Mouse (Mus musculus) cerebellum, adult 2 months (tissue): ENCODE measurements around the gene Gm49403.
A peak's percentile ranks its signal among the peaks of the same experiment; 100 is the strongest.

Source experiments
- CTCF ChIP-seq: fragments of 200-500 bp; IDR thresholded peaks from 2 replicates; pipeline ENCODE4 v1.5.1; 2011; ENCODE audit warnings: low read depth, mild to moderate bottlenecking, control low read depth, low read length, moderate library complexity, borderline replicate concordance; ENCODE audit not compliant: insufficient read depth
- POLR2A ChIP-seq: fragments of 200-500 bp; IDR thresholded peaks from 2 replicates; pipeline ENCODE4 v1.6.1; 2011; ENCODE audit warnings: low read length, control low read depth, borderline replicate concordance; ENCODE audit not compliant: insufficient read depth

DNA sequence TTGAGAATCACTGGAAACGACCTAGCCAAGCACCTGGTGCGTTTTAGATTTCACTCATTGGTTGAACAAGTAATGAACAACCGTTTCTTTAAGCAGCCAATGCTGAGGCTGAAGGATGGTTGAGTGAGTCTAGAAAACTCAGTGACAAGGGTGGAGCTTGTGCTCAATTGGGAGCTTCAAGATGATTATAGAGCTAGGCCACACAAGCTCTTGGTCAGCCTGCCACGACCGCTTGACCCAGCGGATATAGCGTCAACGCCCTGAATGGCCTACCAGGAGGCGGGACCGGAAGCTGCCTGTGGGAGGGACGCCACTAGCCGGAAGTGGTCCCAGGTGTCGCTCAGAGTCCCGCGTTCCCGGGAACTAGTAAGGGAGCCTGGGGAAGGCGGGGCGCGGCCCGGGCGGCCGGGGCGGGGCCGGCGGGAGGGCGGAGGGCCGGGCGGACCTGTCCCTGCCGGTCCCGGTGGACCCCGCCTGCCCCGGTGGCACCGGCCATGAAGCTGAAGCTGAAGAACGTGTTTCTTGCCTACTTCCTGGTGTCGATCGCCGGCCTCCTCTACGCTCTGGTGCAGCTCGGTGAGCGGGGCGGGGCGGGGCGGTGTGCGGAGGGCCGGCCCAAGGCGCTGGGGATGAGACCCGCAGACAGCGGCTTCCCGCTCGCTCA is 36.5 kb downstream of the Gm49403 start, which contains the start of gene B3gat3:
- TF ChIP-seq POLR2A (peak; percentile 98), CTCF (no peak)
